Mouse (Mus musculus) G1E (cell line): ENCODE data around the gene Commd2. TPM values are rescaled to one million over a fixed set of nuclear protein-coding genes. Genes with fewer than 3 reads are reported as not detected.

Experiments used
- ATAC-seq: 2 replicates; pipeline ENCODE4 v1.8.0; 2016; ENCODE audit warnings: mild to moderate bottlenecking; ENCODE audit not compliant: insufficient number of reproducible peaks, poor library complexity, low FRiP score, severe bottlenecking; ENCODE audit errors: extremely low read depth
- DNase-seq: peaks from one replicate; pipeline ENCODE4 v3.0.0; 2012; ENCODE audit warnings: low spot score
- H3K27me3 ChIP-seq: 2 replicates; pipeline ENCODE4 v1.6.1; 2012; ENCODE audit warnings: mild to moderate bottlenecking, low read length, inconsistent platforms; ENCODE audit not compliant: insufficient read depth
- H3K36me3 ChIP-seq: replicated peaks from 2 replicates; pipeline ENCODE3; 2012; ENCODE audit warnings: mild to moderate bottlenecking, inconsistent platforms
- H3K4me1 ChIP-seq: 2 replicates; pipeline ENCODE4 v1.6.1; 2012; ENCODE audit warnings: low read depth, low read length, inconsistent platforms, mixed read lengths; ENCODE audit not compliant: insufficient read depth
- H3K4me3 ChIP-seq: 2 replicates; pipeline ENCODE4 v1.5.1; 2012; ENCODE audit warnings: low read depth, mild to moderate bottlenecking, inconsistent platforms, low read length, moderate library complexity, mixed read lengths
- H3K9me3 ChIP-seq: replicated peaks from 2 replicates; pipeline ENCODE4 v1.6.1; 2012; ENCODE audit warnings: inconsistent platforms
- CTCF ChIP-seq: IDR thresholded peaks from 2 replicates; pipeline ENCODE4 v1.5.1; 2012; ENCODE audit warnings: low read depth, low read length, inconsistent platforms, mixed read lengths
- GATA1 ChIP-seq: IDR thresholded peaks from 2 replicates; pipeline ENCODE4 v1.6.1; 2012; ENCODE audit warnings: borderline replicate concordance, low read length, inconsistent platforms, mixed read lengths
- GATA2 ChIP-seq: IDR thresholded peaks from 2 replicates; pipeline ENCODE4 v1.6.1; 2012; ENCODE audit warnings: low read depth, low read length, inconsistent platforms, borderline replicate concordance
- POLR2AphosphoS5 ChIP-seq: IDR thresholded peaks from 2 replicates; pipeline ENCODE4 v1.6.1; 2012; ENCODE audit warnings: low read depth, low read length, inconsistent platforms; ENCODE audit not compliant: insufficient replicate concordance
- TAL1 ChIP-seq: conservative IDR thresholded peaks from 2 replicates; pipeline ENCODE4 v1.6.1; 2012; ENCODE audit warnings: low read depth, low read length, inconsistent platforms, mixed read lengths
- polyA plus RNA-seq: library from polyadenylated mRNA; stranded (reverse); fragments of >175 nt; gene quantifications from 2 replicates; pipeline ENCODE4 v1.2.3, GENCODE M21; 2012
- total RNA-seq, 2 experiments: library from RNA; stranded (forward) in 1 of 2; stranded (reverse) in 1 of 2; fragments of 200-1000 nt in 1 of 2; fragments of >200 nt in 1 of 2; fragmentation: Nextera tagmentation in 1 of 2; gene quantifications; 2 replicates each; pipeline ENCODE4 v1.2.3; 2014 to 2017

Commd2 gene
- total and polyA plus RNA-seq, 3 experiments, result 15.4 to 30.9 (median 28.3) TPM

GRCm38 (mm10) chr3:57626954-57627513 lies 24.5 kb downstream of the Commd2 start:
- no peaks in the 10 kb centered on the region for H3K36me3 ChIP-seq
- TF ChIP-seq GATA1 (no peak), CTCF (no peak), GATA2 (no peak), TAL1 (no peak), POLR2AphosphoS5 (no peak)
- no peaks in the 10 kb centered on the region for H3K9me3 ChIP-seq
- DNase-seq (no peak), ATAC-seq (no peak; the same call in 1 of the 2 replicates)
- no peak overlapping the region for H3K4me3 ChIP-seq
- H3K4me1 ChIP-seq, result no peaks in the 10 kb centered on the region
- H3K27me3 ChIP-seq, result no peaks in the 10 kb centered on the region

- Histone ChIP-seq H3K9me3 (no peaks in the 10 kb centered on the region), H3K36me3 (no peaks in the 10 kb centered on the region), H3K4me3 (no peak overlapping the region), H3K4me1 (no peaks in the 10 kb centered on the region), H3K27me3 (no peaks in the 10 kb centered on the region)
- TF ChIP-seq TAL1 (no peak), CTCF (peak; percentile 73)
- DNase-seq, result peak; percentile 6
- ATAC-seq, result peak; percentile 54; the same call in 1 of the 2 replicates
These were observed 26.1 kb downstream of the Commd2 start for GRCm38 (mm10) chr3:57625275-57625997.

GRCm38 (mm10) chr3:57619718-57620117 lies 31.8 kb downstream of the Commd2 start:
- Histone ChIP-seq H3K27me3 (no peaks in the 10 kb centered on the region), H3K4me1 (no peaks in the 10 kb centered on the region), H3K4me3 (no peak overlapping the region), H3K9me3 (no peaks in the 10 kb centered on the region), H3K36me3 (no peaks in the 10 kb centered on the region)
- ATAC-seq, result no peak
- DNase-seq, result no peak
- no peak for TF ChIP-seq GATA2
- TF ChIP-seq GATA1, result no peak
- TF ChIP-seq CTCF, result no peak
- no peak for TF ChIP-seq POLR2AphosphoS5
- no peak for TF ChIP-seq TAL1

- DNase-seq (no peak), ATAC-seq (no peak)
- Histone ChIP-seq H3K4me1 (no peaks in the 10 kb centered on the region), H3K36me3 (no peaks in the 10 kb centered on the region), H3K9me3 (no peaks in the 10 kb centered on the region), H3K27me3 (no peaks in the 10 kb centered on the region), H3K4me3 (no peak overlapping the region)
- TF ChIP-seq GATA2 (no peak), TAL1 (no peak), POLR2AphosphoS5 (no peak), GATA1 (no peak)
These were observed 35.9 kb downstream of the Commd2 start for GRCm38 (mm10) chr3:57615652-57616051.

- Histone ChIP-seq H3K9me3 (no peaks in the 10 kb centered on the region), H3K4me1 (no peaks in the 10 kb centered on the region), H3K4me3 (no peak overlapping the region), H3K27me3 (no peaks in the 10 kb centered on the region), H3K36me3 (no peaks in the 10 kb centered on the region)
- DNase-seq (no peak), ATAC-seq (no peak)
- TF ChIP-seq TAL1 (no peak), GATA2 (no peak), POLR2AphosphoS5 (no peak), GATA1 (no peak)
These were observed 39.0 kb downstream of the Commd2 start for GRCm38 (mm10) chr3:57612430-57612997.

- no peak overlapping the region for H3K4me3 ChIP-seq
- no peaks in the 10 kb centered on the region for H3K27me3 ChIP-seq
- H3K4me1 ChIP-seq, result no peaks in the 10 kb centered on the region
- ATAC-seq, result no peak
- DNase-seq, result no peak
- no peaks in the 10 kb centered on the region for H3K36me3 ChIP-seq
- TF ChIP-seq CTCF (no peak), GATA1 (no peak), POLR2AphosphoS5 (no peak), TAL1 (no peak), GATA2 (no peak)
- H3K9me3 ChIP-seq, result no peaks in the 10 kb centered on the region
These were observed 39.7 kb downstream of the Commd2 start for GRCm38 (mm10) chr3:57611776-57612175.
